Mouse (Mus musculus): Measurements from ENCODE around the gene Klf6. TPM values are rescaled to one million over a fixed set of nuclear protein-coding genes. Genes with fewer than 3 reads are reported as not detected.

Klf6 gene
- polyA plus RNA-seq, 1 experiment: 84.0 TPM

DNA sequence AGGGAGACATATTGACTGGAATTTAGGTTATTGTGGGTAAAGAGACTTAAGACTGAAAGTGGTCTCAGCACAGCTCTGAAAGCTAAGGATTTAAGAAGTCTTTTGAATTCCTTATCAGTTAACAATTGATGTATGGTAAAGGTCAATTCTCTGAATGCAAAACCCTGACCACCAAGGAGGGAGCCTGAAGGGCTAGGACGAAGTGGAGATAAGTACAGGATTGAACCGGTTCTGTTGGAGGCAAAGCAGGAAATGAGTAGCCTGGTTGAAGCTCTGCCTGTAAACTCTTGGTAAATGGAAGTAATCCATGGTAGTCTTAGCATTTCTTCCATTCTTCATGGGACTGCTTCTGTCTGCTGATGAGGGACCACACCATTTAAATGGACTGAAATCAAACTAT, 17.5 kb upstream of the Klf6 start:
- H3K4me3 ChIP-seq (ENCODE audit: low read depth, low read length): no peak overlapping the region
- no peaks in the 10 kb centered on the region for H3K36me3 ChIP-seq (ENCODE audit: control insufficient read depth, insufficient read depth, low read length, poor library complexity, severe bottlenecking)
- TF ChIP-seq CTCF (IDR thresholded peaks at IDR 0.05; ENCODE audit: low read depth, low read length): no peak
- no peak for TF ChIP-seq POLR2A (IDR thresholded peaks at IDR 0.05; ENCODE audit: insufficient read depth, low read length)
- TF ChIP-seq EP300 (IDR thresholded peaks at IDR 0.05; ENCODE audit: insufficient read depth, low read depth, low read length): no peak
- no peaks in the 10 kb centered on the region for H3K27me3 ChIP-seq (ENCODE audit: control insufficient read depth, insufficient read depth, low read length, poor library complexity, severe bottlenecking)
- no peak overlapping the region for H3K9ac ChIP-seq (ENCODE audit: low read depth, poor library complexity, severe bottlenecking)
- H3K27ac ChIP-seq (ENCODE audit: insufficient read depth, low read length): peak overlapping the region; percentile 73
- H3K9me3 ChIP-seq (replicated peaks; ENCODE audit: control insufficient read depth, insufficient read depth, low read length, poor library complexity, severe bottlenecking): no peaks in the 10 kb centered on the region
- no peaks in the 10 kb centered on the region for H3K4me1 ChIP-seq (ENCODE audit: control insufficient read depth, insufficient read depth, low read length)

DNA sequence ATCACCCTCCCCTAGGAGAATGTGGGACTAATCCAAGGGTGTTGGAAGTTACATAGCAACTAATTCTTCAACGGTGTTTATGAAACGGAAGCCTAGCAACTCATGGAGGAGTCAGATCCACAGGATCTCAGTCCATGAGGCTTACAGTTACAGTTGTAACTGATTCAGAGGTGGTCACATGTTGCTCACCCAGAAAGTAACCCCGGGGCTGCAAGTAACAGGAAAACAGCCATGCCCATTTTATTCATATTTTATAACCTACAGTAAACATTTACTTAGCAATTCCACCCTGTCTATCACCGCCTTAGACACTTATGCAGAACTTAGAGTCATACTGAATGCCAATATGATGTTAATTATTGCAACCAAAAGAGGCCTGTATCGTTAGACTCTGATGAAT, 16.9 kb upstream of the Klf6 start:
- no peaks in the 10 kb centered on the region for H3K36me3 ChIP-seq (ENCODE audit: control insufficient read depth, insufficient read depth, low read length, poor library complexity, severe bottlenecking)
- H3K9ac ChIP-seq (ENCODE audit: low read depth, poor library complexity, severe bottlenecking): no peak overlapping the region
- TF ChIP-seq CTCF (IDR thresholded peaks at IDR 0.05; ENCODE audit: low read depth, low read length) (no peak), POLR2A (IDR thresholded peaks at IDR 0.05; ENCODE audit: insufficient read depth, low read length) (no peak), EP300 (IDR thresholded peaks at IDR 0.05; ENCODE audit: insufficient read depth, low read depth, low read length) (no peak)
- H3K9me3 ChIP-seq (replicated peaks; ENCODE audit: control insufficient read depth, insufficient read depth, low read length, poor library complexity, severe bottlenecking): no peaks in the 10 kb centered on the region
- H3K27me3 ChIP-seq (ENCODE audit: control insufficient read depth, insufficient read depth, low read length, poor library complexity, severe bottlenecking): no peaks in the 10 kb centered on the region
- H3K4me3 ChIP-seq (ENCODE audit: low read depth, low read length): no peak overlapping the region
- peak overlapping the region; percentile 73; the same call in 1 of the 2 replicates for H3K27ac ChIP-seq (ENCODE audit: insufficient read depth, low read length)
- no peaks in the 10 kb centered on the region for H3K4me1 ChIP-seq (ENCODE audit: control insufficient read depth, insufficient read depth, low read length)

- Histone ChIP-seq H3K27ac (ENCODE audit: insufficient read depth, low read length) (peak overlapping the region; percentile 37), H3K36me3 (ENCODE audit: control insufficient read depth, insufficient read depth, low read length, poor library complexity, severe bottlenecking) (no peaks in the 10 kb centered on the region), H3K27me3 (ENCODE audit: control insufficient read depth, insufficient read depth, low read length, poor library complexity, severe bottlenecking) (no peaks in the 10 kb centered on the region)
Observed at GRCm38 (mm10) chr13:5845161-5845590, 16.1 kb upstream of the Klf6 start.

GRCm38 (mm10) chr13:5845605-5846004, 15.7 kb upstream of the Klf6 start:
- H3K27ac ChIP-seq (ENCODE audit: insufficient read depth, low read length): peak overlapping the region; percentile 37

More at GRCm38 (mm10) chr13:5845161-5845590, 16.1 kb upstream of the Klf6 start:
- Histone ChIP-seq H3K9me3 (replicated peaks; ENCODE audit: control insufficient read depth, insufficient read depth, low read length, poor library complexity, severe bottlenecking) (no peaks in the 10 kb centered on the region), H3K4me3 (ENCODE audit: low read depth, low read length) (no peak overlapping the region), H3K4me1 (ENCODE audit: control insufficient read depth, insufficient read depth, low read length) (no peaks in the 10 kb centered on the region), H3K9ac (ENCODE audit: low read depth, poor library complexity, severe bottlenecking) (peak overlapping the region; percentile 4; the same call in 1 of the 2 replicates)
- peak; percentile 87 for TF ChIP-seq EP300 (IDR thresholded peaks at IDR 0.05; ENCODE audit: insufficient read depth, low read depth, low read length)
- no peak for TF ChIP-seq CTCF (IDR thresholded peaks at IDR 0.05; ENCODE audit: low read depth, low read length)

GRCm38 (mm10) chr13:5846860-5847259, 14.4 kb upstream of the Klf6 start:
- TF ChIP-seq POLR2A (IDR thresholded peaks at IDR 0.05; ENCODE audit: insufficient read depth, low read length) (no peak), CTCF (IDR thresholded peaks at IDR 0.05; ENCODE audit: low read depth, low read length) (no peak), EP300 (IDR thresholded peaks at IDR 0.05; ENCODE audit: insufficient read depth, low read depth, low read length) (no peak)

More at GRCm38 (mm10) chr13:5845605-5846004, 15.7 kb upstream of the Klf6 start:
- H3K4me3 ChIP-seq (ENCODE audit: low read depth, low read length): no peak overlapping the region
- peak overlapping the region; percentile 4; the same call in 1 of the 2 replicates for H3K9ac ChIP-seq (ENCODE audit: low read depth, poor library complexity, severe bottlenecking)
- H3K4me1 ChIP-seq (ENCODE audit: control insufficient read depth, insufficient read depth, low read length): no peaks in the 10 kb centered on the region
- no peaks in the 10 kb centered on the region for H3K27me3 ChIP-seq (ENCODE audit: control insufficient read depth, insufficient read depth, low read length, poor library complexity, severe bottlenecking)
- H3K36me3 ChIP-seq (ENCODE audit: control insufficient read depth, insufficient read depth, low read length, poor library complexity, severe bottlenecking): no peaks in the 10 kb centered on the region
- H3K9me3 ChIP-seq (replicated peaks; ENCODE audit: control insufficient read depth, insufficient read depth, low read length, poor library complexity, severe bottlenecking): no peaks in the 10 kb centered on the region
- TF ChIP-seq POLR2A (IDR thresholded peaks at IDR 0.05; ENCODE audit: insufficient read depth, low read length): no peak
- no peak for TF ChIP-seq CTCF (IDR thresholded peaks at IDR 0.05; ENCODE audit: low read depth, low read length)
- no peak for TF ChIP-seq EP300 (IDR thresholded peaks at IDR 0.05; ENCODE audit: insufficient read depth, low read depth, low read length)

DNA sequence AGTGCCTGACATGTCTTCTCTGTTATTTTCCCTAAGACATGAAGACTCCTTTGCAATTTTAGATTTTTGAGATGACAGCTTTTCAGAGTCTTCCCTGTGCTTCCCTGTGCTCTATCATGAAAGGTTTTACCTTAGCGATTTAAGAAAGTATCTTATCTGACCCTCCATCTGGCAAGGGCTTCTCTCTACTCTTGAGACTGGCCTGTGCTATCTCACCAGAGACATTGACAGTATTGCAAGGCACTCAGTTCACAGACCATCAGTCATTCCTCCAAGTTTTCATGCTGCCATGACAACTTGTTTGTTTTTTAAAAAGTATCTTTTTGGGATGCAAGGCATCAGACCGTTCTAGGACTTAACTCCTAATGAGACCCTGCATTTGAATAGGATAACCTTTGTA, 13.5 kb upstream of the Klf6 start:
- Histone ChIP-seq H3K27ac (ENCODE audit: insufficient read depth, low read length) (no peak overlapping the region), H3K4me3 (ENCODE audit: low read depth, low read length) (no peak overlapping the region), H3K4me1 (ENCODE audit: control insufficient read depth, insufficient read depth, low read length) (no peaks in the 10 kb centered on the region), H3K9me3 (replicated peaks; ENCODE audit: control insufficient read depth, insufficient read depth, low read length, poor library complexity, severe bottlenecking) (no peaks in the 10 kb centered on the region), H3K9ac (ENCODE audit: low read depth, poor library complexity, severe bottlenecking) (no peak overlapping the region), H3K36me3 (ENCODE audit: control insufficient read depth, insufficient read depth, low read length, poor library complexity, severe bottlenecking) (no peaks in the 10 kb centered on the region), H3K27me3 (ENCODE audit: control insufficient read depth, insufficient read depth, low read length, poor library complexity, severe bottlenecking) (no peaks in the 10 kb centered on the region)
- TF ChIP-seq EP300 (IDR thresholded peaks at IDR 0.05; ENCODE audit: insufficient read depth, low read depth, low read length): no peak

More at GRCm38 (mm10) chr13:5846860-5847259, 14.4 kb upstream of the Klf6 start:
- H3K36me3 ChIP-seq (ENCODE audit: control insufficient read depth, insufficient read depth, low read length, poor library complexity, severe bottlenecking): no peaks in the 10 kb centered on the region
- no peaks in the 10 kb centered on the region for H3K9me3 ChIP-seq (replicated peaks; ENCODE audit: control insufficient read depth, insufficient read depth, low read length, poor library complexity, severe bottlenecking)
- no peaks in the 10 kb centered on the region for H3K4me1 ChIP-seq (ENCODE audit: control insufficient read depth, insufficient read depth, low read length)
- H3K4me3 ChIP-seq (ENCODE audit: low read depth, low read length): no peak overlapping the region
- no peak overlapping the region; the same call in 1 of the 2 replicates for H3K27ac ChIP-seq (ENCODE audit: insufficient read depth, low read length)
- no peaks in the 10 kb centered on the region for H3K27me3 ChIP-seq (ENCODE audit: control insufficient read depth, insufficient read depth, low read length, poor library complexity, severe bottlenecking)
- H3K9ac ChIP-seq (ENCODE audit: low read depth, poor library complexity, severe bottlenecking): no peak overlapping the region
